Mouse (Mus musculus) C2C12 (cell line): ENCODE measurements at regions not wholly inside any gene's neighbourhood (a gene's known extent, or its start where the extent isn't known, plus 50 kb on each side); places are given as distances from the start of the nearest gene placed in this dataset.

ENCODE experiments used
- CTCF ChIP-seq: IDR thresholded peaks from one replicate; pipeline ENCODE4 v1.5.1; 2011; ENCODE audit not compliant: control insufficient read depth, insufficient read depth, insufficient read length
- USF1 ChIP-seq: IDR thresholded peaks from one replicate; pipeline ENCODE4 v1.6.1; 2011; ENCODE audit warnings: low read depth, mild to moderate bottlenecking, control low read depth, moderate library complexity

GRCm38 (mm10) chr16:93110912-93111311 lies 285.0 kb upstream of the Runx1 start:
- TF ChIP-seq CTCF (no peak), USF1 (no peak)
